Mouse (Mus musculus) testis, adult 2 months (tissue): Measurements from ENCODE around the gene Ppp2r3a. TPM values are rescaled to one million over a fixed set of nuclear protein-coding genes. Genes with fewer than 3 reads are reported as not detected.

Experiments
- H3K27ac ChIP-seq: fragments of 200-500 bp; 2 replicates; pipeline ENCODE4 v1.5.1; 2012; ENCODE audit warnings: low read depth, low read length; ENCODE audit not compliant: control insufficient read depth, insufficient read depth
- H3K27me3 ChIP-seq: fragments of 200-500 bp; 2 replicates; pipeline ENCODE4 v1.6.1; 2012; ENCODE audit warnings: mild to moderate bottlenecking, low read length, moderate library complexity; ENCODE audit not compliant: control insufficient read depth, insufficient read depth
- H3K36me3 ChIP-seq: fragments of 200-500 bp; 2 replicates; pipeline ENCODE4 v1.6.1; 2012; ENCODE audit warnings: mild to moderate bottlenecking, low read length; ENCODE audit not compliant: control insufficient read depth, insufficient read depth
- H3K4me1 ChIP-seq: fragments of 200-500 bp; 2 replicates; pipeline ENCODE4 v1.6.1; 2012; ENCODE audit warnings: low read length; ENCODE audit not compliant: control insufficient read depth, insufficient read depth
- H3K4me3 ChIP-seq: fragments of 200-500 bp; 2 replicates; pipeline ENCODE4 v1.5.1; 2012; ENCODE audit warnings: low read depth, mild to moderate bottlenecking, low read length, moderate library complexity, mixed read lengths; ENCODE audit not compliant: control insufficient read depth
- CTCF ChIP-seq: fragments of 200-500 bp; IDR thresholded peaks from 2 replicates; pipeline ENCODE4 v1.5.1; 2012; ENCODE audit warnings: low read depth, mild to moderate bottlenecking, inconsistent platforms, low read length, moderate library complexity; ENCODE audit not compliant: control insufficient read depth, insufficient read depth, insufficient replicate concordance
- POLR2A ChIP-seq: fragments of 200-500 bp; IDR thresholded peaks from 2 replicates; pipeline ENCODE4 v1.6.1; 2012; ENCODE audit warnings: low read depth, mild to moderate bottlenecking, inconsistent platforms, low read length, moderate library complexity; ENCODE audit not compliant: control insufficient read depth
- polyA plus RNA-seq: library from polyadenylated mRNA; depleted of rRNA; stranded (reverse); fragments of >200 nt; gene quantifications from 2 replicates; pipeline ENCODE4 v1.2.3, GENCODE M21; 2012

The Ppp2r3a gene
- polyA plus RNA-seq, 1 experiment, result 3.5 TPM

GRCm38 (mm10) chr9:101240161-101240560 lies 11.4 kb downstream of the Ppp2r3a start:
- H3K4me3 ChIP-seq, result no peak overlapping the region

GRCm38 (mm10) chr9:101235786-101236185 lies 15.8 kb downstream of the Ppp2r3a start:
- no peaks in the 10 kb centered on the region for H3K36me3 ChIP-seq
- no peaks in the 10 kb centered on the region; the same call in 1 of the 2 replicates for H3K4me1 ChIP-seq
- H3K27ac ChIP-seq, result no peak overlapping the region
- TF ChIP-seq POLR2A (no peak), CTCF (no peak)
- H3K27me3 ChIP-seq, result no peaks in the 10 kb centered on the region
- no peak overlapping the region for H3K4me3 ChIP-seq

More at GRCm38 (mm10) chr9:101240161-101240560, 11.4 kb downstream of the Ppp2r3a start:
- no peak overlapping the region for H3K27ac ChIP-seq
- no peaks in the 10 kb centered on the region for H3K27me3 ChIP-seq
- no peaks in the 10 kb centered on the region for H3K36me3 ChIP-seq
- TF ChIP-seq POLR2A (no peak), CTCF (no peak)
- no peaks in the 10 kb centered on the region for H3K4me1 ChIP-seq

DNA sequence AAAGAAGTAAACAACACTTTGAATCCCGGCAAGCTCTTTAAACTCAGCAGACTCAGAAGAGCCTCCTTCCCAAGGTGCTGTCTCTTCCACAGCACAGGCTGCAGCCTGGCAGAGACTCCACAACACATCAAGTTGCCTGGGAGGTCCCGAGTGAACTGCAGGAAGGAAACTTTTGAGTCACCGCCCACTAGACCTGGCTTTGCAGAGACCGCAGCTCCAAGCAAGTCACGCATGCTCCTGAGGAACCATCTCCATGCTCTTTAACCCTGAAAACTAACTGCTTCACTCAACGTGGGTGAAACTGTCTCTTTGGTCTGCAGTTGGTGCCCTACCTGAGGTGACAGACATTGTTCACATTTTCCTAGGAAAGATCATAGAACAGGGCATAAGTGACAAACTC lies 19.6 kb downstream of the Ppp2r3a start:
- H3K4me1 ChIP-seq, result no peaks in the 10 kb centered on the region; the same call in 1 of the 2 replicates
- TF ChIP-seq POLR2A (no peak), CTCF (no peak)
- no peaks in the 10 kb centered on the region for H3K27me3 ChIP-seq
- H3K27ac ChIP-seq, result no peak overlapping the region
- H3K36me3 ChIP-seq, result no peaks in the 10 kb centered on the region
- no peak overlapping the region for H3K4me3 ChIP-seq

DNA sequence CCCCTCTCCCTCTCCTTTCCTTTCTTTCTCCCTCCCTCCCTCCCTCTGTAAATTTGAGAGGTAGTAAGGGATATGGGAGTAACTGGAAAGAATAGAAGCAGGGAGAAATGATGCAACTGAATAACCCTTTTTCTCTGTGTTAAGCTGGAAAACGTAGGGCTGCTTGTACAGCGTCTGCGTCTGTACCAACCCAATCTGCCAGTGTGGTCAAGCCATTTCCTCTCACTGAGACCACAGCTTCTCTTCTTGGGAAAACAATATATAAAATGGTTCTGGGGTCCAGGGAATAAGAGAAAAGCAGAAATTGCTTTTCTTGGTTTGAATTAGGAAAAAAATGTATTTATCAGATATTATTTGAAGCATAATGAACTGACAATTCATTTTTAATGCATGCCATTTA lies 21.6 kb downstream of the Ppp2r3a start:
- Histone ChIP-seq H3K27me3 (no peaks in the 10 kb centered on the region), H3K4me3 (no peak overlapping the region), H3K27ac (no peak overlapping the region), H3K4me1 (no peaks in the 10 kb centered on the region; the same call in 1 of the 2 replicates), H3K36me3 (no peaks in the 10 kb centered on the region)
- TF ChIP-seq POLR2A (no peak), CTCF (no peak)

GRCm38 (mm10) chr9:101228892-101229291 lies 22.7 kb downstream of the Ppp2r3a start:
- H3K27ac ChIP-seq, result no peak overlapping the region
- no peaks in the 10 kb centered on the region for H3K4me1 ChIP-seq
- H3K36me3 ChIP-seq, result no peaks in the 10 kb centered on the region
- no peak overlapping the region for H3K4me3 ChIP-seq
- no peaks in the 10 kb centered on the region for H3K27me3 ChIP-seq
- no peak for TF ChIP-seq CTCF
- TF ChIP-seq POLR2A, result no peak

DNA sequence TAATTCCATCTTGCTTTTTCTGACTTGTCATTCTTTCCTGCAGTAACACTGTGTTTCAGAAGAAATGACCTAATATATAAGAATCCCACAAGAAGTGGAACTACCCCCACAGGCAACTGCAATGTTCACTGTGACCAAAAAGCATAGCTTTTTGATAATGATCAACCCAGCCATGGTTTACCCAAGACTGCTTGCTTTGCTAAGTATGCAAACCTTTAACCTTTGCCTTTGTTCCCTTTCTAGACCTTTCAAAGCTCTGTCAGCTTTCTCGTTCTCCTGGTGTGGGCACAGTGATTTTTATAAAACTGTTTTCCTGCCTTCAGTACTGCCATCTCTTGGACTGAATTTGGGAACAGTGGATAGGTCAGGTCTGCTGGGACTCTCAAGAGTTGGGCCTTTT lies 43.6 kb downstream of the Ppp2r3a start:
- H3K4me3 ChIP-seq, result no peak overlapping the region
- H3K27me3 ChIP-seq, result no peaks in the 10 kb centered on the region
- no peaks in the 10 kb centered on the region for H3K4me1 ChIP-seq
- no peaks in the 10 kb centered on the region for H3K36me3 ChIP-seq
- TF ChIP-seq POLR2A, result no peak
- TF ChIP-seq CTCF, result no peak
- H3K27ac ChIP-seq, result no peak overlapping the region

GRCm38 (mm10) chr9:101206516-101206915 lies 45.1 kb downstream of the Ppp2r3a start:
- no peak overlapping the region for H3K27ac ChIP-seq
- TF ChIP-seq POLR2A, result no peak
- TF ChIP-seq CTCF, result no peak

GRCm38 (mm10) chr9:101205216-101205615 lies 46.4 kb downstream of the Ppp2r3a start:
- no peaks in the 10 kb centered on the region for H3K27me3 ChIP-seq
- H3K36me3 ChIP-seq, result no peaks in the 10 kb centered on the region
- no peak overlapping the region for H3K27ac ChIP-seq
- H3K4me3 ChIP-seq, result no peak overlapping the region
- no peak for TF ChIP-seq POLR2A
- no peaks in the 10 kb centered on the region for H3K4me1 ChIP-seq

More at GRCm38 (mm10) chr9:101206516-101206915, 45.1 kb downstream of the Ppp2r3a start:
- Histone ChIP-seq H3K4me3 (no peak overlapping the region), H3K36me3 (no peaks in the 10 kb centered on the region), H3K27me3 (no peaks in the 10 kb centered on the region), H3K4me1 (no peaks in the 10 kb centered on the region)
